Mouse (Mus musculus) limb, embryonic 15.5 days (tissue): ENCODE measurements around the gene Scn1a. TPM values are rescaled to one million over a fixed set of nuclear protein-coding genes. Genes with fewer than 3 reads are reported as not detected.

ENCODE experiments used
- ATAC-seq: fragments of 200-750 bp; cut with Nextera tagmentation; 2 replicates; pipeline ENCODE4 v1.8.0; 2017; ENCODE audit warnings: low read depth, moderate TSS enrichment; ENCODE audit not compliant: insufficient number of reproducible peaks, low FRiP score, low TSS enrichment
- H3K27ac ChIP-seq: fragments of 300-500 bp; sonication (generic); 2 replicates; pipeline ENCODE4 v1.5.1; 2015; ENCODE audit warnings: moderate library complexity, mild to moderate bottlenecking, inconsistent platforms
- H3K27me3 ChIP-seq: fragments of 300-500 bp; sonication (generic); 2 replicates; pipeline ENCODE4 v1.6.1; 2015; ENCODE audit warnings: inconsistent platforms
- H3K36me3 ChIP-seq: fragments of 300-500 bp; sonication (generic); 2 replicates; pipeline ENCODE4 v1.6.1; 2015; ENCODE audit warnings: inconsistent platforms
- H3K4me1 ChIP-seq: fragments of 300-500 bp; sonication (generic); 2 replicates; pipeline ENCODE4 v1.6.1; 2015; ENCODE audit warnings: inconsistent platforms
- H3K4me2 ChIP-seq: fragments of 300-500 bp; sonication (generic); 2 replicates; pipeline ENCODE4 v1.6.1; 2015; ENCODE audit warnings: mild to moderate bottlenecking, inconsistent platforms
- H3K4me3 ChIP-seq: fragments of 300-500 bp; sonication (generic); 2 replicates; pipeline ENCODE4 v1.5.1; 2015; ENCODE audit warnings: mild to moderate bottlenecking, inconsistent platforms
- H3K9ac ChIP-seq: fragments of 300-500 bp; sonication (generic); 2 replicates; pipeline ENCODE4 v1.6.1; 2015; ENCODE audit warnings: inconsistent platforms
- H3K9me3 ChIP-seq: fragments of 300-500 bp; sonication (generic); 2 replicates; pipeline ENCODE4 v1.6.1; 2016; ENCODE audit warnings: inconsistent platforms
- WGBS: fragments of 180-500 bp; shearing (Covaris S2); methylation state at CpG from one replicate; pipeline ENCODE4 v1.1.7; 2015; 5-methylcytosine and 5-hydroxymethylcytosine counted together
- polyA plus RNA-seq: library from polyadenylated mRNA; unstranded; fragments of >200 nt; fragmentation: Nextera tagmentation; extraction: Ambion mirVana; gene quantifications from 2 replicates; pipeline ENCODE4 v1.2.1, GENCODE M21; 2015

Gene Scn1a
- polyA plus RNA-seq, 1 experiment from 2014 or later = 1.0 TPM

DNA sequence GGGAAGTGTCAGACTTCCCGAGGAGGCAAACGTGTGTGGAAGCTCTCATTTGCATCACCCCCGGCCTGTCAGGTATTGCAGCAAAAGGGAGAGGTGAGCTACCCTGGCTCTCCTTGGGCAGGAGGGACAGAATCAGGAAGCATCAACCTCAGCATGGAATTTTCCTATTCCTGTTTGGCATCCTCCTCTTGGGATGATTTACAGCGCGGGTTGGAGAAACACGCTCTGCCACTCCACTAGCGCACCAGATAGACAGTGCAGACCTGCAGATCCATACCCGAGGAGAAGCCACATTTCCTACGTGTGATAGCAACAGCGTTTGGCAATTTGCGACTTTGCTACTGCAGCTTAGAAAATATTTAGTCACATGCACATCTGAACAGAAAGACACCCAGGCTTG lies 32.2 kb downstream of the Scn1a start:
- Histone ChIP-seq H3K9me3 (no peaks in the 10 kb centered on the region), H3K27ac (no peak overlapping the region), H3K36me3 (no peaks in the 10 kb centered on the region), H3K4me3 (peak overlapping the region; percentile 46; the same call in 1 of the 2 replicates), H3K4me2 (peak overlapping the region; percentile 78), H3K9ac (no peak overlapping the region), H3K27me3 (peaks cover 18% of the 10 kb centered on the region), H3K4me1 (peaks cover 10% of the 10 kb centered on the region; the same call in 1 of the 2 replicates)
- ATAC-seq = no peak
- WGBS = 15% methylated on average over 11 of the region's 11 CpGs

DNA sequence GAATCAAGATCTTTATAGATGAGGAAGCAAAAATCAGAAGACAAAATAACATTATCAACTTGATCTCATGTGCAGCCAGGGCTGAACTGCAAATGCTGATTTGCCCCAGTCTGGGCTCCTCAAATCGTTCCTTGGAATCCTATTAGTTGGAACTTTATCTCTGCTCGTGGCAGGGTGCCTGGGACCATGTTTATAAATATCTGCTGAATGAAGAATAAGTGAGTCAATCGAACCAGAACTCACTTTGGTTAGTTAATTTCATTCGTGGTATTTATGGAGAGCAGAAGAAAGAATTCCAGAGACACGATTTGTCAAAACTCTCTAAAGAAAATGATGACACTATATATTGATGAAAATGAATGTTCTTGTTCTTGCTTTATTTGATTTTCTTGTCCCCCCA lies 48.1 kb downstream of the Scn1a start:
- Histone ChIP-seq H3K27me3 (no peaks in the 10 kb centered on the region), H3K36me3 (no peaks in the 10 kb centered on the region), H3K4me1 (no peaks in the 10 kb centered on the region), H3K4me3 (no peak overlapping the region), H3K9me3 (no peaks in the 10 kb centered on the region), H3K27ac (no peak overlapping the region), H3K9ac (no peak overlapping the region), H3K4me2 (no peak overlapping the region)
- 74% methylated on average over 5 of the region's 5 CpGs for WGBS
- ATAC-seq = no peak

DNA sequence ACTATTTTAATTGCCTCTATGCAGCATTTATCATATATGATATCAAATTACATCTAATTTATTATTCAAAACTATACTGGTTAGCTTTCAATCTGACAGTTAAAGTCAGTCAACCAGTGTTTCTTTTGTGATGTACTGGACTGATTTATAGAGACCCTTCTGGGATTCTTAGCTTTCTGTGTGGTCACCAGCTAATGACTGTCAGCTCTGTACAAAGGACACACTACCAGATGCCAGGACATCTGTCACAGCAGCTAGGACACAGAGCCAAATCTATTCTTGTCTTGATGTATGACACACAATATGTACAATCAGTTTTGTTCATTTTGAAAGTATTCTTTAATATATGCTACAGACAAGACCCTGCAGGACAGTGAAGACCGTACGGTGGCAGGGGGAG lies 72.7 kb downstream of the Scn1a start:
- Histone ChIP-seq H3K27me3 (no peaks in the 10 kb centered on the region), H3K27ac (no peak overlapping the region), H3K4me2 (no peak overlapping the region), H3K4me3 (no peak overlapping the region), H3K9ac (no peak overlapping the region), H3K9me3 (no peaks in the 10 kb centered on the region), H3K4me1 (no peaks in the 10 kb centered on the region), H3K36me3 (no peaks in the 10 kb centered on the region)
- ATAC-seq = no peak
- WGBS = 92% methylated on average over 2 of the region's 2 CpGs

DNA sequence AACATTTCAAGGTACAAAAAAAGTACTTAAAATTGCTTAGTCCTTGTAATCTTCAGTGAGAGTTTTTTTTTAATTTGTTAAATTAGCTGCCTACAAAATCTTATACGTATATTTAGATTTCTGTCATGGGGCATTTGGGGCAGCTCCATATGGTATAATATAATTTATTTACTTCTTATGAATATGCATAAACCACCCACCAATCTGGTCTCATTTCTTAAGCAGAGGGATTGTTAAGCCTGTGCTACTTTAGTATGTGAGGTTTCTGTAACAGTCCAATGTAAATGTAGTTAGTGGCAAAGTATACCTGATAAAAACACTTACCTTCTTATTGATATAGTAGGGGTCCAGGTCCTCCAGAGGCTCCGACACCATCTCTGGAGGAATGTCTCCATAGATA lies 90.0 kb downstream of the Scn1a start:
- no peak overlapping the region for H3K27ac ChIP-seq
- H3K9ac ChIP-seq = no peak overlapping the region
- H3K27me3 ChIP-seq = no peaks in the 10 kb centered on the region
- H3K36me3 ChIP-seq = no peaks in the 10 kb centered on the region
- no peak for ATAC-seq
- H3K4me1 ChIP-seq = no peaks in the 10 kb centered on the region
- no peak overlapping the region for H3K4me2 ChIP-seq
- no peaks in the 10 kb centered on the region for H3K9me3 ChIP-seq
- H3K4me3 ChIP-seq = no peak overlapping the region
- WGBS = 87% methylated on average over 2 of the region's 2 CpGs

DNA sequence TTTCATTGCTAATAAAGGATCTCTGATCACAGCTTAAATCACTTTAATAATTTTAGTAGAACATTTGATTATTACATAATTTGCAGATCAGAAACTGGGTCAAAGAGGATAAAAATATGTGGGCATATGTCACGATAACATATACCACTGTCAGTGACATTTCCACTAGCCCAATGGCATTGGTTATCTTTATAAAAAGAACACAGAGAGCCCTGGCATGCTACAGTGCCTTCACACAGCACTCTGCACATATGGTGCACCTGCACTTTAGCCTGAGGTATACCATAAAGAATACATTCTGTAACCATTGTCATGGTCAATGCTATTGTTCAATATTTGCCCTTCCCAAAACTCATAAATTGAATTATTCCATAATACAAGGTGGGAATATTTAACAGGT lies 94.0 kb downstream of the Scn1a start:
- no peak for ATAC-seq
- Histone ChIP-seq H3K9me3 (no peaks in the 10 kb centered on the region), H3K4me2 (no peak overlapping the region), H3K36me3 (no peaks in the 10 kb centered on the region), H3K4me1 (no peaks in the 10 kb centered on the region), H3K27ac (no peak overlapping the region), H3K27me3 (no peaks in the 10 kb centered on the region), H3K9ac (no peak overlapping the region), H3K4me3 (no peak overlapping the region)
- 90% methylated on average over 1 of the region's 1 CpGs for WGBS

DNA sequence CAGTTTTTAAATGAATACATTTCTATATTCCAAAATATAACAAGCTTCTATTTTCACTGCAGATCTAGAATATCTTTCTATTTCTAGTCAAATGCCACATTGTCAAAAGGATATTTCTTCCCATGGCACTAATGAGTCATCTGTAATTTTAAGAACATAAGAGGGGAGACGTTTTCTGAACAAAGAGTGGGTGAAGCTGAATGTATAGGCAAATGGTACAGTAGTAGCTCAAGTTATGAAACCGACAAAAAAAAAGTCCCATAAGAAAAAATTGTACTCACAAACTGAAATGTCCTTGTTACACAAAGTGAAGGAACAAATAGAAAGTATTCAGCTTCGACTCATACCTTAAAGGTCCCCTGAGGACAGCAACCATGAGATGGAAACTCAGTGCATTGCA lies 94.5 kb downstream of the Scn1a start:
- H3K27ac ChIP-seq = no peak overlapping the region
- H3K9ac ChIP-seq = no peak overlapping the region
- no peak overlapping the region for H3K4me2 ChIP-seq
- H3K4me3 ChIP-seq = no peak overlapping the region
- H3K4me1 ChIP-seq = no peaks in the 10 kb centered on the region
- no peaks in the 10 kb centered on the region for H3K9me3 ChIP-seq
- no peak for ATAC-seq
- 71% methylated on average over 3 of the region's 3 CpGs for WGBS
- H3K36me3 ChIP-seq = no peaks in the 10 kb centered on the region
- no peaks in the 10 kb centered on the region for H3K27me3 ChIP-seq

DNA sequence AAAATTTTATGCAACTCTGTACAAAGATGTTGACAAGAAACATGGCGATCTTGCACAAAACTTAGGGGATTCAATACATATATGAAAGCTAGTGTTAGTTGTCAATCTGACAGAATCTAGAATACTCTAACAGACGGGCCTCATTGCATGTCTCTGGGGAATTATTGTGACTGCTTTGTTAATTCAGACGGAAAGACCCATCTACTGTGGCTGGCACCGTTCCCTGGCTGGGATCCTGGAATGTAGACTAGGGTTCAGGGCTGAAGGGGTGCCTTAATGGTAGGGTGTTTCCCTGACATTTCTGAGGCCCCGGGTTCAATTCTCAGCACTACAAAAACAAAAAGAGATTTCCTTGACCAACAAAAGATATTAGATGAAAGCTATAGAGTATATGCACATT lies 103.2 kb downstream of the Scn1a start:
- H3K4me1 ChIP-seq = no peaks in the 10 kb centered on the region
- 67% methylated on average over 5 of the region's 5 CpGs for WGBS
- H3K27me3 ChIP-seq = no peaks in the 10 kb centered on the region
- H3K9ac ChIP-seq = no peak overlapping the region
- no peaks in the 10 kb centered on the region for H3K9me3 ChIP-seq
- no peak overlapping the region for H3K27ac ChIP-seq
- no peak overlapping the region for H3K4me3 ChIP-seq
- H3K4me2 ChIP-seq = no peak overlapping the region
- no peaks in the 10 kb centered on the region for H3K36me3 ChIP-seq
- ATAC-seq = no peak

DNA sequence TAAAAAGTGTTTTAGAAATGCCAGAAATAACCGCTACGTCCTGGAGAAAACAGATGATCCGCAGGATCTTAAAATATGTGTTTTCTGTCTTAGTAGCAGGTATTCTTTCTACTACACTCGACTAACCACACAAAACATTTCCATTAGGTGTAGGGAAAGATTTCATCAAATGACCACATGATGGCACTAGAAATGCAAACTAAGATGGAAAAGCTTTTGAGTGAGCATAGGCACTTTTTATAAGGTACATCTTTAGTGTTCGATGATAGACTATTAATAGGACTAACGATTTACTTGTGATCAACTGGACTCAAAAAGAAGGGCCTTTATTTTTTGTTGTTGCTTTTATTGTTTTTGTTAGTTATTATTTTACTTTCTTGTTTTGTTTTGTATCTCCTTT lies 104.2 kb downstream of the Scn1a start:
- no peak overlapping the region for H3K4me3 ChIP-seq
- no peak overlapping the region for H3K9ac ChIP-seq
- H3K9me3 ChIP-seq = no peaks in the 10 kb centered on the region
- 75% methylated on average over 6 of the region's 6 CpGs for WGBS
- no peak overlapping the region for H3K4me2 ChIP-seq
- H3K36me3 ChIP-seq = no peaks in the 10 kb centered on the region
- no peaks in the 10 kb centered on the region for H3K27me3 ChIP-seq
- ATAC-seq = no peak
- H3K27ac ChIP-seq = no peak overlapping the region
- no peaks in the 10 kb centered on the region for H3K4me1 ChIP-seq

DNA sequence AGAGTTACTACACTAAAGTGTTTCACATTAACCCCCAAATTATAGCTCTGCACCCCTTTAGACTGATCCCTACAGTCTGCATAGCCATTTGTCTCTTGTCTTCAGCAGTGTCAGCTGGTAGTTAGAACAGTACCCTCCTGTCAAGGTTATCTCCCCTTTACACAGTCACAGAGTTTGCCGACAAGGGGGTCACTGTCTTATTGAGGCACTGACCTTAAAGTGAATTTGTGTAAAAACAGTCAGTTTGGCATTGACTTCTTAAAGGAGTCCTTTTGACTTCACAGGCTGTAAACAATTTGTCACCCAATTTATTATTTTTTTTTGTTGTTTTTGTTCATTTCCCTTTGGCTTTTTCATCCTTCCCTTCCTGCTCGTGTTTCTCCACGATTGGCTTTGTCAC lies 168.1 kb downstream of the Scn1a start:
- Histone ChIP-seq H3K9me3 (no peaks in the 10 kb centered on the region), H3K36me3 (no peaks in the 10 kb centered on the region), H3K27me3 (no peaks in the 10 kb centered on the region), H3K4me1 (no peaks in the 10 kb centered on the region), H3K27ac (no peak overlapping the region), H3K4me2 (no peak overlapping the region), H3K4me3 (no peak overlapping the region), H3K9ac (no peak overlapping the region)
- ATAC-seq = no peak
- WGBS = 80% methylated on average over 3 of the region's 3 CpGs

DNA sequence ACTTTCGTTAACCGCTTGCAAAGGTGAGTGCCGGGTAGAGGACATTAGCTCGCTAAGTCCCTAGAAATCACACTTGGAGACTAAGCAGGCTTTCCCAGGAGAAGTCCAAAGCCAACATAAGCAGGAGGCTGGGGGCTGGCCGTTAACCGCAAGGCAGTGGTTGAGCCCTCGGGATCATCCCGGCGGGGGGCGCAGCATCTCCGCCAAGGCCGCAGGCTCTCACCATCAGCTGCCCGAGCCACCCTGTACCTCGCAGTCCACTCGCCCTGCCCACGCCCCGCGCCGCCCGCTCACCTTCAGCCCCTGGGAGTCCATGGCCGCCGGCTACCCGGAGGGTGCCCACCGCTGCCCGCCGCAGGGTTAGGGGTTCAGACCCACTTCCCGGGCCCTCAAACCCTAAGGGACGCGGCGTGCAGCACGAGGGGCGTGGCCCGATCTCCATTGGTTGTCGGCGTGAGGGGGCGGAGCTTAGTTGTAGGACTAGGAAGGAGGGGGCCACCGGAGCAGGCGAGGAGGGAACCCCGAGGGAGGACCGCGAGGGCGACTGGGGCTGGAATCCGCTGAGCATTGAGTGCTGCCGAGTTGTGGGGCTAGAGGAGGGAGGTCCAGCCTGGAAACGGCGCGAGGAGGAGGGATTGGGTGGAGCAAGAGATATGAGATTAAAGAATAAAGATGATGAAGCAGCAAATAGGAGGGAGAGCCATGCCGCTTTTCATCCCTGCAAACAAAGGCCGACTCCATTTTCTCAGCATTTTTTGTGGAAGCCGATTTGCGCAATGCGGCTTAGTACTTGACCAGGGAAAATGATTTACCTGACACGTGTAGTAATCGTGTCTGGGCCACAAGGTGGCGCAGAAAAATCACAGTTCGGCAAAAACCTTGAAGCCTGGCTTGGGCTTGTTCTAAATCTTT lies 184.2 kb downstream of the Scn1a start, which contains the start of gene Ttc21b:
Gene Ttc21b (minus strand): TSS at position 398 of the 912 bp plus-strand sequence.
- H3K4me2 ChIP-seq = peak within 1 kb of the TSS; percentile 69
- H3K4me1 ChIP-seq = peaks cover 9% of the 10 kb centered on the region
- ATAC-seq = peak; percentile 95
- H3K4me3 ChIP-seq = peak within 1 kb of the TSS; percentile 92
- peak within 1 kb of the TSS; percentile 68 for H3K9ac ChIP-seq
- H3K27me3 ChIP-seq = no peaks in the 10 kb centered on the region
- H3K36me3 ChIP-seq = peaks cover 5% of the 10 kb centered on the region; the same call in 1 of the 2 replicates
- under 1% methylated on average over 56 of the region's 56 CpGs for WGBS
- H3K27ac ChIP-seq = peak within 1 kb of the TSS; percentile 80
- H3K9me3 ChIP-seq = no peaks in the 10 kb centered on the region

DNA sequence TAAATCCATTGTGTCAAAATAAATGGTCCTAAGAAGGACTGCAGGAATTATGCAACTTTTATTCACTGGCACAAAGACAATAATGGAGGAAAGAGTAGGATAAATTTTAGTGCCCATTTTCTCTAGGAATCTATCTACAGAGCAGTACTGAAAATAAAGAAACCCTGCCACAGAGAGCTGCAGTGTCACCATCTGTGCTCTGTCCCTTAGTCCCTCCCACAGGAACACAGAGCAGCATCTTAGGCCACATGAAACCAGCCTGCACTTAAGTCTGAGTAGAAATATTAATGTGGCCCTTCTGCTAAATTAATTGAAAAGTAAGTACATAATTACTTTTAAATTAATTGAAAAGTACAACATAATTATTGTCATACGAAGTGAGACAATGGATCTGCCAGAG lies 196.6 kb downstream of the Scn1a start:
- ATAC-seq = no peak
- Histone ChIP-seq H3K36me3 (peaks cover 23% of the 10 kb centered on the region), H3K27ac (no peak overlapping the region), H3K9ac (no peak overlapping the region), H3K4me3 (no peak overlapping the region), H3K4me1 (no peaks in the 10 kb centered on the region), H3K4me2 (no peak overlapping the region), H3K9me3 (no peaks in the 10 kb centered on the region), H3K27me3 (no peaks in the 10 kb centered on the region)
- WGBS = 75% methylated on average over 1 of the region's 1 CpGs

DNA sequence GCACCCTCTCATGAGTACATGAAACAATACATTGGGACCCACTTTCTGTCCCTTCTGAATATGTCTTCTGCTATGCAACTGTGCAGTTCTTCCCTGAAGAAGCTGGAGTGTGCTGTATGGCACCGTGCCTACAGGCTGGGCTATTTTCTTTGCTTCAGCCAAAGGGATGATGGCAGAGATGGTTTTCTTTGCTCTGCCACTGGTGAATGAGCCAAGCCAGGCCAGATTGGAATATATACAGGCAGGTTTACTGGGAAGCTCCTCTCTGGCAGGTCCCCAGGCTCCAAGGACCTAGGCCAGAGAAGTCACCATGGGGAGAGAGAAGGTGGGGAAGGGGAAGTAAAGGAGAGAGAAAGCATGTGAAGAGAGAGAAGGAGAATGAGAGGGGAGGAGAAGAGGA lies 200.3 kb downstream of the Scn1a start:
- 84% methylated on average over 1 of the region's 1 CpGs for WGBS
- no peak for ATAC-seq

More for the DNA sequence above, 200.3 kb downstream of the Scn1a start:
- Histone ChIP-seq H3K9ac (no peak overlapping the region), H3K9me3 (no peaks in the 10 kb centered on the region), H3K27ac (no peak overlapping the region), H3K4me2 (no peak overlapping the region), H3K4me1 (no peaks in the 10 kb centered on the region), H3K36me3 (peaks cover 21% of the 10 kb centered on the region), H3K27me3 (no peaks in the 10 kb centered on the region), H3K4me3 (no peak overlapping the region)
